Mouse (Mus musculus): ENCODE measurements at regions not wholly inside any gene's neighbourhood (a gene's known extent, or its start where the extent isn't known, plus 50 kb on each side); places are given as distances from the start of the nearest gene placed in this dataset.

DNA sequence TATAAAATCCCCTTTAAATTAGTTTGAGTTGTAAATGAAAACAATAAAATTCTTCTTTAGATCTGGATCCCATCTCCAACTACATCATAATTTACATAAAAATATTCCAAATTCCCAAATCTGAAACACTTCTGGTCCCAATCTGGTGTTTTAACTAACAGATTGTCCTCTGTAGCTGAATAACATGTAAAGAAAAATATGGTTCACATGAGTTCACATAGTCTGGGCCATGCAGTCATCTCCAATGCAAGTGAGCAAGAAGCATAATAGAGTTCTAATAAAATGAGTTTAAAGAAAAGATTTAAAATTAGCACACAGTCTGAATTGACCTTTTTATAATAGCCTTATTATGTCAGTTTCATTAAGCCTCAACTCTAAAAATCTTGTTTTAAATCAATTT is 263.0 kb upstream of the Zfp804b start:
- TF ChIP-seq CTCF (IDR thresholded peaks at IDR 0.05; ENCODE audit: low read depth) = no peak
- no peak for TF ChIP-seq EP300 (IDR thresholded peaks at IDR 0.05; ENCODE audit: low read depth)

Measured in heart, postnatal 0 days (tissue).